Mouse (Mus musculus) cortical plate, adult 2 months (tissue): ENCODE results near the gene Tenm2. TPM values are rescaled to one million over a fixed set of nuclear protein-coding genes. Genes with fewer than 3 reads are reported as not detected.
A peak's percentile ranks its signal among the peaks of the same experiment; 100 is the strongest.

Source experiments
- H3K27ac ChIP-seq: fragments of 200-500 bp; 2 replicates; pipeline ENCODE4 v1.5.1; 2012; ENCODE audit warnings: low read length, control low read depth, inconsistent platforms; ENCODE audit not compliant: insufficient read depth
- H3K4me1 ChIP-seq: fragments of 200-500 bp; 2 replicates; pipeline ENCODE4 v1.6.1; 2011; ENCODE audit warnings: low read length; ENCODE audit not compliant: control insufficient read depth, insufficient read depth
- H3K4me3 ChIP-seq: fragments of 200-500 bp; 2 replicates; pipeline ENCODE4 v1.5.1; 2011; ENCODE audit warnings: mild to moderate bottlenecking, low read length, control low read depth; ENCODE audit not compliant: insufficient read depth
- CTCF ChIP-seq: fragments of 200-500 bp; IDR thresholded peaks from 2 replicates; pipeline ENCODE4 v1.5.1; 2011; ENCODE audit warnings: mild to moderate bottlenecking, control low read depth, low read length; ENCODE audit not compliant: insufficient read depth; ENCODE audit errors: extremely low read depth
- POLR2A ChIP-seq: fragments of 200-500 bp; IDR thresholded peaks from 2 replicates; pipeline ENCODE4 v1.6.1; 2011; ENCODE audit warnings: mild to moderate bottlenecking, low read length, control low read depth; ENCODE audit not compliant: insufficient read depth; ENCODE audit errors: extremely low read depth
- polyA plus RNA-seq: library from polyadenylated mRNA; depleted of rRNA; stranded (reverse); fragments of >200 nt; gene quantifications from 2 replicates; pipeline ENCODE4 v1.2.3, GENCODE M21; 2012

Gene Tenm2
- polyA plus RNA-seq, 1 experiment, result 26.6 TPM

DNA sequence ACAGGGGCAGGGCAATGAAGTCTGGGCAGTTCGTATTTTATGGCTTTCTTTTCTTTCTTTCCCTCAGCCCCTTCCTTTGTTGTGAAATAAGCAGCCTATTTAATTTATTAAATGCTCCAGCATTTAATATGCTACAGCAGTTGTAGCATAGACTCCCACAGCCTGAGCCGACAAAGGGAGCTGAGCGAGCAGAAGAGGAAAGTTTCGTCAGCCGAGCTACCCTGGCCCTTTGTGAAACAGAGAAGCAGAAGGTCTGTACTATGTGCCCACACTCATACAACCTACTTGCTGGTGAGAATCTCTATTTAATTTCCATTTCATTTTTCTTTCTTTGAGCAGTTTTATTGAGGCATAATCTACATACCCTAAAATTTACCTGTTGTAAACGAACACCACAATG, 1127.9 kb downstream of the Tenm2 start:
- Histone ChIP-seq H3K4me1 (peaks cover 5% of the 10 kb centered on the region), H3K4me3 (no peak overlapping the region), H3K27ac (no peak overlapping the region)
- TF ChIP-seq CTCF, result no peak
- no peak for TF ChIP-seq POLR2A

DNA sequence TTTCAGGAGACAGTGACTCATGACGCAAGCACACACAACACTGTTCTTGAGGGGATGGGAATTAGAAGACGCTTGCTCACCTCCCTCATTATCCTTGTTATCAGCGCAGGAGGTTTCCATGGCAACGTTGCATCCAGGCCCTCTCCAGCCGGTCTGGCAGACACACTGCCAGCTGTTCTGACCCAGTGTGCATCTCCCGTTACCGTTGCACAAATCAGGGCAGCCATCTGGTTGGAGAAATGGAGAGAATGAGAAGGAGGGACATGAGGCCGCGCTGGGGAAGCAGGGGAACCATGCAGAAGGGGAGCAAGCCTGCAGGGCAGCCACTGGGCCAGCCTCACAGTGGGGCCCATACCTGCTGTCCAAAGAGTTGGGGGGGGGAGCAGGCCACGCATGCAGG, 1129.1 kb downstream of the Tenm2 start:
- no peak overlapping the region for H3K27ac ChIP-seq
- TF ChIP-seq POLR2A (no peak), CTCF (no peak)
- H3K4me3 ChIP-seq, result no peak overlapping the region
- peaks cover 5% of the 10 kb centered on the region for H3K4me1 ChIP-seq

DNA sequence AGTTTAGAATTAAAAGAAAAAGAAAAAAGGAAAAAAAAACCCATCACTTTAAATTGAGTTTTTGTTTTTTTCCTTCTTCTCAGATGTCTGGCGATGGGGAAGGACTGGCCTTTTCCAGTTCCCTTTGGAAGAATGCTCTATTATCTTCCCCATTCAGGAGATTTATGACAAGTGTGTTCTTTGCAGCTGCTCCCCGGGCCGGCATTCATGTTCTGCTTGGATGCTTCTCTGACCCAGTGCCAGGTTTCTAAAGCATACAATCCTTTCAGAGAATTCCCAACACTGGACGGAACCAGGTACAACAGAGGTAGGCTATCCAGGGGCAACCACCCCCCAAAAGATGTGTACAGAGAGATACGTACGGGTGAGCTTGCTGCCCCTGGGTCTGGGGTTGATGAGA, 1132.2 kb downstream of the Tenm2 start:
- Histone ChIP-seq H3K27ac (no peak overlapping the region), H3K4me1 (peaks cover 4% of the 10 kb centered on the region; the same call in 1 of the 2 replicates), H3K4me3 (no peak overlapping the region)
- no peak for TF ChIP-seq POLR2A

DNA sequence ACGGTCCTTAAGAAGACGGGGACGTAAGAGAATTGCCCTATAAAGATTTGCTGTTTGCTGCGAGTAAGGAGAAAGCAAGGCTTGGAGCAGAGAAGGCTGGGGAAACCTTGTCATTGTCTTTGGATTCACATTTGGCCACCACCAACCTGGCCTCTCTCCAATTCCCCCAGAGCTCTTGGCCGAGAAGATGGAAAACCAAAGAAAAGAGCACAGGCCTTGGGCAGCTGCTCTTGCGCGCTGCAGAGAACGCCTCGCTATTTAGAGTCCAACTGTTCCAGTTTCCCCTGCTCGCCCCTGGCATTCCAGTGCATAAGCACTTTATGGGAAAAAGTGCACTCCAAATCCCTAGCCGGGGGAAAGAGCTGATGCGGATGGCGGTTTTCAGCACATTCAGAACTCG, 1139.5 kb downstream of the Tenm2 start:
- TF ChIP-seq CTCF (no peak), POLR2A (no peak)
- Histone ChIP-seq H3K4me1 (peaks cover 7% of the 10 kb centered on the region), H3K4me3 (no peak overlapping the region), H3K27ac (no peak overlapping the region)

DNA sequence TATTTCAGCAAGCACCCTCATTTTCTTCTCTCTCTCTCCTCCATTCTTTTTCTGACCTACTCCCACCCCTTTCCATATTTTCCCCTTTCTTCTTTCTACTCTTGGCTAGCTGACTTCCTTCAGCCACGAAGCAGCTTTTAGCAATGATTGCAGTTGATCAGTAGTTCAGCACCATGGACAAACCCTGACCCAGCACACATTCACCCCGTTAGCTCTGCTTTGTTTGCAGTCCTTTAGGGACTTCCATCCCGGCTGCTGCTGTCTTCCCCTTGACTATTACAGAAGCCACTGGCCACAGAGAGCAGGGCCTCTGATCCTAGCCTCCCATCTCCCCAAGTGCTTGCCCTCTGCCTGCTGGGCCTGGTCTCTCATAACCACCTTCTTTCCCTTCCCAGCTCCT, 1145.6 kb downstream of the Tenm2 start:
- no peak for TF ChIP-seq CTCF
- no peak for TF ChIP-seq POLR2A
- Histone ChIP-seq H3K4me3 (no peak overlapping the region), H3K27ac (no peak overlapping the region), H3K4me1 (no peaks in the 10 kb centered on the region)

DNA sequence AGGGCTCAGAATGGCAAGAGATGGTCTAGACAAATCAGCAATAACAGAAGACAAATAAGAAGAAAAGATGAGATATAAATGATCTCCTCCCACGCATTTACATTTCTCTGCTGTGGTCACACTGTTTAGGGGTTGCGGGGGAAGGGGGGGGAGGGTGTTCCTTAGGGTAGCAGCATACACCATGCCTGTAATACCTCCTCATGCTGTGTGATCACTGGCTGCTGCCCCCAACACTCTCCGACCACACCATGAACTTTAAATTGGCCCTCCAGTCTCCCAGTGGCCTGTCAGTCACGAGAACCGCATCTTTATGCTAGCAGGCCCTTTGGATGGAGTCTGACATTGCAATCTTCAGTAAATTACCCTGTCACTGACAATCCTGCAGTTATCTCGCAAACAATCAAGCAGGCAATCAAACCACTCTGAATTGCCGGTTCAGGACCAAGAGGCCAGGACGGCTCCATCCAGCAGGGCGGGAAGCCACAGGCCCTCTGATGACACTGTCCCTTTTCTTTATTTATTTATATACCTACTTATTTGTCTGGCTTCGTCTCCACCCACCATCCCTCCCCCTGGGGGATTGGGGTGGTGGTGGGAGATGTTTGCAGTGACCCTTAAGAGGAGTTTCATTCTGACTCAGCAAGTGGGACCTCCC, 1154.2 kb downstream of the Tenm2 start:
- no peak overlapping the region for H3K4me3 ChIP-seq
- peaks cover 4% of the 10 kb centered on the region for H3K4me1 ChIP-seq
- TF ChIP-seq POLR2A (no peak), CTCF (no peak)
- H3K27ac ChIP-seq, result no peak overlapping the region

DNA sequence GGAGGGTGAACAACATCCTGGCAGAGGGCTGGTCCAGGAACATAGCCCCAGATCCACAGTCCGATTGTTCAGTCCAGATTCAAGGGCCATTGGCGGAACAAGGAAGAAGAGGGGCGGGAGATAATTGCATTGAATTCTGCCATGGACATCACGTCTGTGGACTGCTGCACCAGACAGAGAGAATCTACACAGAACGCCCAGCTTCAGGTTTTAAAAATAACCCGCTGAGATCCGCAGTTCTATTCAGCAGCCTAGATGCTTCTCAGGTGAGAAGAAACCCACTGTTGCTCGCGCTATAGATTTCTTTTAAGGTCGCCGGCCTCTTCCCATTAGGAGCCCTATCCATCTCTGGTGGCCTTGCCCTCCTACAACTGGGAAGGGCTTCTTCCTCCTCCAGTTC, 1155.0 kb downstream of the Tenm2 start:
- Histone ChIP-seq H3K27ac (0 out of 2 replicates have a peak overlapping the region, but pooled peaks have one; percentile 19), H3K4me3 (no peak overlapping the region), H3K4me1 (peaks cover 4% of the 10 kb centered on the region)
- no peak for TF ChIP-seq CTCF
- TF ChIP-seq POLR2A, result no peak

DNA sequence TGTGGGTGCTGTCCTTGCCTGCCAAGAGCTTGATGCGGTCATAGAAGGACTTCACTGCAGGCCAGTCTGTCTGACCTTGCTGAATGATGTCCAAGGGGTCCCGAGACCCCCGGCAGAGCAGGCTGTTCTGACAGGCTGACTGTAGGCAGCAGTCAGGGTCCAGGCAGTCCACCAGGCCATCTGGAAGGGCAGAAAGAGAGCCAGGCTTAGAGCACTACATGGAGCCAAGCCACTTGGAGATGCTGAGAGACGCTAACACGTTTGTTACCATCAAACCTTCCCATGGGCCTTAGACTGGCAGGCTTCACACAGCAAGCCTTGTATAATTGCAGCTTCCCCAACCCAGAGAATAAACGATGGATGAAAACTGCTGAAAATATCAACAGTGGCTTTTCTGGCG, 1157.4 kb downstream of the Tenm2 start:
- Histone ChIP-seq H3K27ac (no peak overlapping the region), H3K4me3 (no peak overlapping the region), H3K4me1 (peaks cover 4% of the 10 kb centered on the region)
- TF ChIP-seq CTCF (no peak), POLR2A (no peak)

DNA sequence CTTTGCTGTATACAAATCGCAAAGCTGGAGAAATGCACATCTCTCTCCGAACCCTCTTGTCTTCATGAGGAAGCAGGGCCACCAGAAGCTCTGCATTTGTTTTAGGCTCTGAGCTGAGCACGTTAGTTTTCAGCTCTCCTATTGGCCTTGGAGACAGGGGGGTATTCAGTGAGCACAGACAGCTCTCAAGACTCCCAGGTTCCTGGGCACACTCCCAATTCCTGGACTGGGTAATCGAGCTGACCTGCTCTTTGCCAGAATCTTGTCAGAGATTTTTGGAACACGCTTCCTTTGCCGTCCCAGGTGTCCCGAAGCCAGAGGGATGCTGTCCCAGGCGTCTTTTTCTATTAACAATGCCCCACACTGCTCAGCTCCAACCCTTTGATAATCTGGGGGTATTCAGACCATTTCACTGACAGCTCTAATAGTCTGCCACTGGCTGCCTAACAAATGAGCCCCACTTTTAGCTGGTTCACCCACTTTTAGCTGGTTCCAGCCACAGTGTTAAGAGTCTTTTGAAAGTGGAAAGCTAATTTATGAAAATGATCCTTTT, 1161.7 kb downstream of the Tenm2 start:
- H3K27ac ChIP-seq, result no peak overlapping the region
- no peak overlapping the region for H3K4me3 ChIP-seq
- peaks cover 1% of the 10 kb centered on the region; the same call in 1 of the 2 replicates for H3K4me1 ChIP-seq
- TF ChIP-seq CTCF, result no peak
- no peak for TF ChIP-seq POLR2A

DNA sequence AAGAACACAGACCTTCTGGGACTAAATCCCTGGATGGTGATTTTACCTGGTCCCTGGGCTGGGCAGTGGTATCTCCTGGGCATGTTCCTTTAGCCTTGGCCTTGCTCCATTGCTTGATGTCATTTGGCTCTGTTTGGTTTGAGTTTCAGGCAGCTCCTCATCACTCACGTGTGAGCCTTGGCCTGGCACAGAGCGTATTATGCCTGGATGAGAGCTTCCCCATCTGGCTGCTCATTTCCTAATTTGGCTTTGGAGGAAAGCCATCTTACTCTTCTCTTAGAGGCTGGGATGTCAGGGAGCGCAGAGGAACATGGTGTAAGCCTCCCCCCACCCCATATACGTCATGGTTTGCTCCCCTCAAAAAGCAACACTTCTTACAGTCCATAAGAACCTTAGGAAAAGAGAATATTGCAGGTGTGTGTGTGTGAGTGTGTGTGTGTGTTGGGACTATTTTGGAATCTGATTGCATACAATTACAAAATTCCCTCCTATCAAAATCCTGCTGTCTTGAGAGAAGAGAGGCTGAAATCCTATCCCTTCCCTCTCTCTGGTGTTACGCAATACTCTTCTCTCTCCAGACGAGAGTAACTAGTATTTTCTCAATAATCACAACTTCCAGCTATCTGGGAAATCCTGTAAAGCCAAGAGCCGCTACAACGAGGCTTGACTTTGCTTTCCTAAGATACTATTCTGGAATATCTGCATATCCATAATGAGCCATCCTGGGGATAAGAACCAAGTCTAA, 1162.5 kb downstream of the Tenm2 start:
- Histone ChIP-seq H3K27ac (no peak overlapping the region), H3K4me1 (peaks cover 1% of the 10 kb centered on the region; the same call in 1 of the 2 replicates), H3K4me3 (no peak overlapping the region)
- TF ChIP-seq POLR2A (no peak), CTCF (no peak)
